Mouse (Mus musculus): ENCODE measurements around the gene Arl15.

GRCm38 (mm10) chr13:113888126-113888525 lies 93.8 kb downstream of the Arl15 start:
- TF ChIP-seq EP300 (IDR thresholded peaks at IDR 0.05) (no peak), CTCF (IDR thresholded peaks at IDR 0.05) (no peak)
